Mouse (Mus musculus): ENCODE measurements around the gene Fam131a.

DNA sequence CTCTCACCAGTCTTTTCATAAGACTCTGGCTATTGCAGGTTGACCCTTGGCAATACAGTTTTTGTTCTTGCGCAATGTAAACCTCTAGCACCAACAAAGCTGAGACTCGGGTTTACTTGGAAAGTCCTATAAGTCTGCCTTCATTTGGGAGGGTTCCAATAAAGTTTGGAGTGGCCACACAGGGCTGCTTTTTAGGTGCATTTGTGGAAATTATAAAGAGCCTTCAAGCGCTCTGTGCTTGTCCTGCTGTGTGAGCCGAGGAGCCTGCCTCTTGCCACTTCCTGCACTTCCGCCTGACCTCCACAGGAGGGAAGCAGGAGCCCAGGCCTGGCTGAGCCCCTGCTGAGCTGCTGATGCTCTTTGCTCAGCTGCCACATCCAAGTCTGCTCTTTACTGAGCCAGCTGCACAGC, 31.3 kb downstream of the Fam131a start:
- TF ChIP-seq CTCF (IDR thresholded peaks at IDR 0.05; ENCODE audit: low read depth, low read length) (peak; percentile 49; the same call in 1 of the 2 replicates), POLR2A (IDR thresholded peaks at IDR 0.05; ENCODE audit: borderline replicate concordance, low read depth, low read length) (no peak)
